13 mouse cellular contexts compared by ENCODE assay signal in genomic region chr3:51278433-51278832, GRCm38 (mm10). TPM values are rescaled to one million over a fixed set of nuclear protein-coding genes. Genes with fewer than 3 reads are reported as not detected.
DNase-seq lines count a peak whose midpoint lies in the region; ATAC-seq and TF ChIP-seq lines count a peak whose summit lies in the region.
"Had no signal": no experiment of that assay in that cellular context is flagged by ENCODE, and none has a peak within 500 bp of the region (broad histone marks: within the 10 kb centered on the region; RNA-seq: fewer than 3 reads in every experiment).

No protein-coding gene starts in this region.

- H3K4me3 ChIP-seq in hindbrain, embryonic 10.5 days: 0 out of 2 replicates have a peak overlapping the region, but pooled peaks have one; percentile 91
- H3K4me3 ChIP-seq in hindbrain, embryonic 12.5 days: no peak overlapping the region
- H3K4me3 ChIP-seq in E14TG2a.4 (replicated peaks; ENCODE audit: low read length): peak overlapping the region; percentile 98; the same call in 1 of the 2 replicates
- H3K4me3 ChIP-seq in intestine, postnatal 0 days (ENCODE audit: low read depth, low read length): no peak overlapping the region
- no peak overlapping the region for H3K4me3 ChIP-seq in liver, embryonic 16.5 days (ENCODE audit: low read depth, low read length)

- H3K27me3 ChIP-seq in hindbrain, embryonic 10.5 days (ENCODE audit: insufficient read depth, poor library complexity, severe bottlenecking): no peaks in the 10 kb centered on the region
- no peaks in the 10 kb centered on the region for H3K27me3 ChIP-seq in hindbrain, embryonic 12.5 days
- no peaks in the 10 kb centered on the region for H3K27me3 ChIP-seq in E14TG2a.4 (ENCODE audit: insufficient read depth, low read length)
- no peaks in the 10 kb centered on the region for H3K27me3 ChIP-seq in intestine, postnatal 0 days (replicated peaks; ENCODE audit: control insufficient read depth, insufficient read depth, low read length)
- H3K27me3 ChIP-seq in liver, embryonic 16.5 days (ENCODE audit: control insufficient read depth, insufficient read depth, low read depth, low read length): no peaks in the 10 kb centered on the region
- H3K27me3 ChIP-seq: lung, embryonic 15.5 days had no signal

- H3K9me3 ChIP-seq in hindbrain, embryonic 10.5 days: no peaks in the 10 kb centered on the region
- H3K9me3 ChIP-seq in hindbrain, embryonic 12.5 days (replicated peaks): no peaks in the 10 kb centered on the region
- no peaks in the 10 kb centered on the region for H3K9me3 ChIP-seq in E14TG2a.4 (ENCODE audit: low read length)
- no peaks in the 10 kb centered on the region for H3K9me3 ChIP-seq in intestine, postnatal 0 days (ENCODE audit: control insufficient read depth)
- no peaks in the 10 kb centered on the region for H3K9me3 ChIP-seq in liver, embryonic 16.5 days (replicated peaks; ENCODE audit: control insufficient read depth, low read length)
- H3K9me3 ChIP-seq: lung, embryonic 15.5 days had no signal

- no peak for ATAC-seq in hindbrain, embryonic 12.5 days (ENCODE audit: low FRiP score)
- no peak for ATAC-seq in intestine, postnatal 0 days
- no peak for ATAC-seq in liver, embryonic 16.5 days (ENCODE audit: low read depth)
- ATAC-seq: midbrain, embryonic 16.5 days had no signal

- no peak overlapping the region for H3K9ac ChIP-seq in hindbrain, embryonic 12.5 days
- no peak overlapping the region for H3K9ac ChIP-seq in intestine, postnatal 0 days (ENCODE audit: low read depth, low read length)
- H3K9ac ChIP-seq in liver, embryonic 16.5 days (ENCODE audit: low read depth, low read length): no peak overlapping the region

- no peak for DNase-seq in hindbrain, embryonic 10.5 days (ENCODE audit: low spot score)
- DNase-seq in adrenal gland, postnatal 14 days: no peak
- no peak for DNase-seq in gastrocnemius, postnatal 25 days
- DNase-seq: adrenal gland, postnatal 25 days; cerebellum, postnatal 10 days; heart, postnatal 14 days; layer of hippocampus, adult 9-11 months had no signal

- H3K4me1 ChIP-seq in hindbrain, embryonic 10.5 days (replicated peaks): peaks cover 19% of the 10 kb centered on the region
- H3K4me1 ChIP-seq in hindbrain, embryonic 12.5 days: peaks cover 14% of the 10 kb centered on the region
- H3K4me1 ChIP-seq in E14TG2a.4 (replicated peaks; ENCODE audit: low read depth, low read length): peaks cover 26% of the 10 kb centered on the region
- H3K4me1 ChIP-seq in intestine, postnatal 0 days (replicated peaks; ENCODE audit: control insufficient read depth, insufficient read depth, low read length): no peaks in the 10 kb centered on the region
- peaks cover 11% of the 10 kb centered on the region for H3K4me1 ChIP-seq in liver, embryonic 16.5 days (ENCODE audit: control insufficient read depth, low read depth, low read length)

- H3K27ac ChIP-seq in hindbrain, embryonic 10.5 days: no peak overlapping the region
- no peak overlapping the region for H3K27ac ChIP-seq in hindbrain, embryonic 12.5 days
- no peak overlapping the region for H3K27ac ChIP-seq in intestine, postnatal 0 days (ENCODE audit: low read depth, low read length)
- no peak overlapping the region for H3K27ac ChIP-seq in liver, embryonic 16.5 days (ENCODE audit: low read length)

- 76% methylated on average over 4 of the region's 4 CpGs for WGBS in hindbrain, embryonic 10.5 days
- WGBS in hindbrain, embryonic 12.5 days: 74% methylated on average over 4 of the region's 4 CpGs
- 38% methylated on average over 4 of the region's 4 CpGs for WGBS in intestine, postnatal 0 days
- WGBS in liver, embryonic 16.5 days (ENCODE audit: insufficient replicate concordance): 71% methylated on average over 4 of the region's 4 CpGs

- TF ChIP-seq CTCF in E14TG2a.4 (conservative IDR thresholded peaks at IDR 0.05; ENCODE audit: low read length): no peak
- TF ChIP-seq CTCF in intestine, postnatal 0 days (IDR thresholded peaks at IDR 0.05; ENCODE audit: low read depth): no peak

- 0 out of 2 replicates have a peak, but pooled peaks cover 2% of the 10 kb centered on the region for H3K36me3 ChIP-seq in hindbrain, embryonic 10.5 days
- H3K36me3 ChIP-seq in hindbrain, embryonic 12.5 days: no peaks in the 10 kb centered on the region
- H3K36me3 ChIP-seq in E14TG2a.4 (ENCODE audit: insufficient read depth, low read length): no peaks in the 10 kb centered on the region
- no peaks in the 10 kb centered on the region for H3K36me3 ChIP-seq in intestine, postnatal 0 days (ENCODE audit: control insufficient read depth, insufficient read depth)
- H3K36me3 ChIP-seq in liver, embryonic 16.5 days (ENCODE audit: control insufficient read depth, insufficient read depth): no peaks in the 10 kb centered on the region
- H3K36me3 ChIP-seq: lung, embryonic 15.5 days had no signal

- H3K4me2 ChIP-seq in hindbrain, embryonic 12.5 days (replicated peaks): no peak overlapping the region
- H3K4me2 ChIP-seq in intestine, postnatal 0 days (replicated peaks; ENCODE audit: low read depth): peak overlapping the region; percentile 70; the same call in 1 of the 2 replicates
- peak overlapping the region; percentile 26; the same call in 1 of the 2 replicates for H3K4me2 ChIP-seq in liver, embryonic 16.5 days (ENCODE audit: low read depth, low read length)

RNA-seq across cellular contexts. Expression of gene Noct, which starts 54.2 kb away (rescaled TPM):
- 11.5 and 12.5 TPM in 2 replicates for polyA plus RNA-seq in hindbrain, embryonic 10.5 days (2016; fragmentation: Nextera tagmentation; extraction: Ambion mirVana)
- 18.5 and 19.3 TPM in 2 replicates for polyA plus RNA-seq in hindbrain, embryonic 12.5 days (2016; fragmentation: Nextera tagmentation; extraction: Ambion mirVana)
- 11.3 and 12.0 TPM in 2 replicates for polyA plus RNA-seq in intestine, postnatal 0 days (2015; fragmentation: Nextera tagmentation; extraction: Ambion mirVana)
- polyA plus RNA-seq in liver, embryonic 16.5 days (2015; fragmentation: Nextera tagmentation; extraction: Ambion mirVana): 13.7 and 13.8 TPM in 2 replicates
- 28.7 and 44.7 TPM in 2 replicates for total RNA-seq in adrenal gland, postnatal 14 days (2021)
- total RNA-seq in gastrocnemius, postnatal 25 days (2021): 10 to 100 TPM; 23.0 to 29.3 TPM

Comparison
In these comparisons a context has a peak if more than half of its experiments do, and no peak if none do; other contexts are left out.
1. H3K4me3 ChIP-seq: peak in hindbrain, embryonic 10.5 days (single experiment) and E14TG2a.4 (single experiment); none in hindbrain, embryonic 12.5 days (single experiment), intestine, postnatal 0 days (single experiment) and liver, embryonic 16.5 days (single experiment).